Mouse (Mus musculus) left cerebral cortex, adult 11 months (tissue): ENCODE results near the gene M6pr.

Experiments used
- DNase-seq: peaks from one replicate; pipeline ENCODE4 v3.0.0; 2022; ENCODE audit warnings: low spot score

M6pr gene

GRCm38 (mm10) chr6:122298223-122298609 lies 10.3 kb upstream of the M6pr start:
- no peak for DNase-seq

GRCm38 (mm10) chr6:122299621-122300133 lies 8.8 kb upstream of the M6pr start:
- no peak for DNase-seq

- DNase-seq = no peak
Observed at GRCm38 (mm10) chr6:122302121-122302520, 6.4 kb upstream of the M6pr start.

- DNase-seq = no peak
Observed at GRCm38 (mm10) chr6:122302661-122303060, 5.9 kb upstream of the M6pr start.

DNA sequence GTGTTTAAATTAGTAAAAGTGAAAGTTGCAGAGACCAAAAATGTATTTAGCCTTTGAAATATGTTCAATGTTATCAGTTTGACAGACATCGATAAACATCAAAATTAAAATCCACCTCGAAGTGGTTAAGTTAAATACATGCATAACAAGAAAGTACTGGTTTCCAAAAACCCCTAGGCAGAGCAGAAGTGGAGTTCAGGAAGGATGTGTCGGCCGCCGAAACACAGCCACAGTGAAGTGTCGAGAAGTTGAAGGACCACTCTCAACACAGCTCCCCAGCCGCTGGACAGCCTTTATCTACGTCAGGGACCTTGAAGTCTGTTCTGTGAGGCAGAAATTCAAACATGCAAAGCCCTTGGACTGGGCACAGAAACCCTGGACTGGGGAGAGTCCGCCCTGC lies 5.0 kb upstream of the M6pr start:
- DNase-seq = no peak

GRCm38 (mm10) chr6:122304355-122304754 lies 4.2 kb upstream of the M6pr start:
- peak; percentile 28 for DNase-seq

DNA sequence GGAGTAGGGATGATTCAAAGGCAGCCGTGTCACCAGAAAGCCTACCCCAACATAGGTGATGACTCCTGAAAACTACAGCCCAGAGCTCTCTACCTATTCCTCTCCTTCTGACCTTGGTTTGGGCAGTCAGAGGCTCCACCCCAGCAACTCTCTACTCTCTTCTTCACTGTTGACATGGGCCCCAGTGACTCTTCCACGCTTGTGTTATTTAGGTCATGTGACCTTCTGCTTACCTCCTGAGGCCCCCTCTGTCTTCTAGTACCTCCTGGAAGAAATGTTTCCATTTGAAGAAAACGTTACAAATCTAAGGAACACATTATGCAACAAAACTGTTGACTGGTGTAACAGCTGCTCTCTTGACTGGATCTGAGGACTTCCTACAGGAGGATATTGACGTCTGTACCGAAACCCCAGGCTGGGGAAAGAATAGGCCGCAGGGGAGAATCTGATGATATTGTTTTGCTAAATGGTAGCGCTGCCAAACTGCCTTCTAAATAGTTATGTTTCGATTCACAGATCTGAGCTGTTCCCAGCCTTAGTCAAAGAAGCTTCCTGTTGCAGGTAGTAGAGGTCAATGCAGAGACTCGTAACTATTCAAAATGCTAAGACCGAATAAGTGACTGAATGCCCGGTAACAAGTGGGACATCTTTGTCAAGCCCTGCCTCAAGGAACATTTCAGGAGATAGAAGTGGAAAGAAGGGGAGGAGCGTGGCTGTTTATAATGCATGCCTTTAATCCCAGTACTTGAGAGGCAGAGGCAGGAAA lies 3.5 kb upstream of the M6pr start:
- no peak for DNase-seq

GRCm38 (mm10) chr6:122306707-122307106 lies 1.8 kb upstream of the M6pr start:
- DNase-seq = no peak

GRCm38 (mm10) chr6:122308136-122308504 lies 400 bp upstream of the M6pr start:
- no peak for DNase-seq

GRCm38 (mm10) chr6:122309446-122309960 lies 983 bp downstream of the M6pr start:
- DNase-seq = no peak

- DNase-seq = no peak
Observed at GRCm38 (mm10) chr6:122310187-122310820, 1.8 kb downstream of the M6pr start.

- no peak for DNase-seq
Observed at GRCm38 (mm10) chr6:122318726-122319125, 10.2 kb downstream of the M6pr start.

GRCm38 (mm10) chr6:122325361-122325975 lies 16.9 kb downstream of the M6pr start:
- DNase-seq = no peak

DNA sequence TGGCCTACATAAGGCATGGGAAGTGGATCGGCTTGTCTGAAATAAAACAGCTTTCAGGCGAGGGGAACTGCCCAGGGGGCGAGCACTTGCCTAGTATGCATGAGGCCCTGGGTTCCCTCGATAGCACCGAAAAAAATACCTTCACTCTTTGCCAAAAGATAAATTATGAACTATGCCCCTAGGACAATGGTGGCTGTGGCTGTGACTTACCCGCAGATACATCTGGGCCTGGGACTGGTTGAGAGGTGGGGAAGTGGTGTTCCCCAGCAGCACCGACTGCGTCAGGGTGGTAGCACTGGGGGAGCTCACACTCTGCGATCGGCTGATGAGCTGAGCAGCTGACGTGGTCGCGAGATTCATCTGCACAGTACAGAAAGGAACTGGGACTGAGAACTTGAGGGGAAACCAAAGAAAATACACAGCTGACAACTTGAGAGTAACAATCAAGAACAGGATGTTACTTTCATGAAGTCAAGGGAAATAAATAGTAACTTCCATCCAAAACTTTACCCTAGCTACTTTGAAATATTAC lies 24.6 kb downstream of the M6pr start:
- DNase-seq = no peak

DNA sequence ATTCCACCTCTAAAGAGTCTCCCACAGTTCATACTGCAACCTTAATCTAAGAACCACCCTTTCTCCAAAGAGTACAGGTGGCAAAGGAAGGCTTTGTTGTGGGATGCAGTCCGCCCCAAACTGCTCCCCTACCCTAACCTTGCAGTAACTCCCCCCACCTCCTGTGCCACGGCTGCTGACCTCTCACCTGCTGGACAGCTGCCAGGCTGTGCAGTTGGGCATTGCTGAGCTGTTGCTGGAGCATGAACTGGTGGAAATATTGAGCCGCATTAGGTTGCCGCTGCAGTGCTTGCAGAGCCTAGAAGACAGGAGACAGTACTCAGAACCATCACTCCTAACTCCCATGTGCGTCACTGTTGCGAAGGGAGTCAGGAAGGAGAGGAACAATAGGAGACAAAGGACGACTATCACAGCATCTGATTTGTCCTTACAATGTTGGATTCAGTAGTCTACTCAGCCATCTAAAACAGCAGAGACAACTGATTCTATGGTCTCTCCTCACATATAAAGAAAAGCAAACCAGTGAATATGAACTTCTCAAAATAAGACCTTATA lies 26.3 kb downstream of the M6pr start:
- no peak for DNase-seq

GRCm38 (mm10) chr6:122337546-122337945 lies 29.0 kb downstream of the M6pr start:
- DNase-seq = no peak

- DNase-seq = peak; percentile 66
Observed at GRCm38 (mm10) chr6:122339047-122339647, 30.6 kb downstream of the M6pr start.

GRCm38 (mm10) chr6:122339648-122340341 lies 31.3 kb downstream of the M6pr start:
- DNase-seq = peak; percentile 75

GRCm38 (mm10) chr6:122340349-122341000 lies 32.0 kb downstream of the M6pr start, which contains the start of gene Phc1:
Gene Phc1, minus strand, starts transcription at chr6:122340561.
- no peak for DNase-seq

DNA sequence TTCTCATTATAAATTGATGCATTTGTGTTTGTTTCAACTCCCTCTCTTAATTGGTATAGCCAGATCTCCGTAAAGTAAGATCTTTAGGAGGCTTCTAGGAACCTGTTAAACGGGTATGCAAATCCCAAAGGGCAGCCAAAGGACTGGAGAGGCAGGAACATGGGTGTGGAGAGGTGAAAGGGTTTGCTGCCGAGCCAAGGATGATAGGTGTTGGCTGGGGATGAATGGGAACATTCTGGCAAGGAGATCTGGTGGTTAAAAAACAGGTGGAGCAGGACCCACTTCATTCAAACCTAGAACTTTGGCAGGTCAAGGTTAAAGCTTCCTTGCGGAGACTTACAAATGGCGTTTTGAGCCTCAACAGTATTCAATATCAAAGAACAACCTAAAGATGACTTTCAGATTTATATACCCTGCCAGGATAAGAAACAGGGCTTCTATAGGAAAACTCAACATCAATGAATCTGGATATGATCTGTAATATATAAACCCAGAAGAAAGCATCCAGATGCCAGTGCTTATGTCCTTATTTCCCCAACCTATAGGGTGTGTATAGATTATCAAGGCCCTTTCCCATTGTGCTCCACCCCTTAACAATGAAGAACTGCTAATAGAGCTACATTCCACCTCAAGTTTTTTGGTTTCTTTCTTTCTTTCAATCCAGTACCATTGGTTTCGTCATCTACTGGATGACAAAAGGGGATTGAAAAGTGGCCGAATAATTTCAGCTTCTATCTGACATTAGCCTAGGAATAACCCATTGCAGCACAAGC lies 32.7 kb downstream of the M6pr start:
- DNase-seq = no peak
